Mouse (Mus musculus): ENCODE measurements at regions not wholly inside any gene's neighbourhood (a gene's known extent, or its start where the extent isn't known, plus 50 kb on each side); places are given as distances from the start of the nearest gene placed in this dataset.

GRCm38 (mm10) chr4:105730900-105731299 lies 58.8 kb upstream of the Gm12728 start:
- TF ChIP-seq CTCF (IDR thresholded peaks at IDR 0.05; ENCODE audit: borderline replicate concordance, extremely low read depth, insufficient read depth, insufficient read length): no peak
- no peak for TF ChIP-seq POLR2A (IDR thresholded peaks at IDR 0.05; ENCODE audit: borderline replicate concordance, extremely low read depth, insufficient read depth, insufficient read length, poor library complexity, severe bottlenecking)

Data from brain, embryonic 14.5 days (tissue).